Mouse (Mus musculus) C2C12 (cell line): ENCODE data around the gene Inpp5d. TPM values are rescaled to one million over a fixed set of nuclear protein-coding genes. Genes with fewer than 3 reads are reported as not detected.

Experiments
- H3K27me3 ChIP-seq: one replicate; pipeline ENCODE4 v1.6.1; 2011; ENCODE audit not compliant: control insufficient read depth, insufficient read depth, insufficient read length
- H3K36me3 ChIP-seq: one replicate; pipeline ENCODE4 v1.6.1; 2011; ENCODE audit not compliant: control insufficient read depth, insufficient read depth
- H3K4me3 ChIP-seq: one replicate; pipeline ENCODE4 v1.5.1; 2011; ENCODE audit warnings: mild to moderate bottlenecking, control low read depth; ENCODE audit not compliant: poor library complexity, insufficient read depth, severe bottlenecking
- H3K79me2 ChIP-seq: one replicate; pipeline ENCODE4 v1.6.1; 2011; ENCODE audit not compliant: control insufficient read depth, insufficient read depth
- H3K79me3 ChIP-seq: one replicate; pipeline ENCODE4 v1.6.1; 2011; ENCODE audit warnings: low read depth, control low read depth
- H3ac ChIP-seq: one replicate; pipeline ENCODE3; 2011; ENCODE audit warnings: low read depth; ENCODE audit not compliant: control insufficient read depth, insufficient read length
- CEBPB ChIP-seq: IDR thresholded peaks from one replicate; pipeline ENCODE4 v1.6.1; 2011; ENCODE audit warnings: low read depth, mild to moderate bottlenecking, control low read depth, moderate library complexity
- CTCF ChIP-seq: IDR thresholded peaks from one replicate; pipeline ENCODE4 v1.5.1; 2011; ENCODE audit not compliant: control insufficient read depth, insufficient read depth, insufficient read length
- FOSL1 ChIP-seq: IDR thresholded peaks from one replicate; pipeline ENCODE4 v1.8.0; 2011; ENCODE audit warnings: mild to moderate bottlenecking, low read length; ENCODE audit not compliant: poor library complexity, insufficient read depth, severe bottlenecking
- MAX ChIP-seq: IDR thresholded peaks from one replicate; pipeline ENCODE4 v1.6.1; 2011; ENCODE audit warnings: mild to moderate bottlenecking, control low read depth
- MYOD1 ChIP-seq: IDR thresholded peaks from one replicate; pipeline ENCODE4 v1.6.1; 2011; ENCODE audit warnings: low read depth; ENCODE audit not compliant: control insufficient read depth, insufficient read length
- MYOG ChIP-seq: IDR thresholded peaks from one replicate; pipeline ENCODE4 v1.6.1; 2011; ENCODE audit not compliant: control insufficient read depth, insufficient read length; ENCODE audit errors: extremely low read depth
- USF1 ChIP-seq: IDR thresholded peaks from one replicate; pipeline ENCODE4 v1.6.1; 2011; ENCODE audit warnings: low read depth, mild to moderate bottlenecking, control low read depth, moderate library complexity
- polyA plus RNA-seq: library from polyadenylated mRNA; unstranded; fragments of >200 nt; fragmentation: generic; extraction: Trizol; gene quantifications from one replicate; pipeline ENCODE4 v1.2.1, GENCODE M21; 2012; ENCODE audit warnings: missing spikeins

Inpp5d gene
- polyA plus RNA-seq, 1 experiment = 0.06 TPM

- Histone ChIP-seq H3K79me3 (peaks cover 35% of the 10 kb centered on the region), H3K79me2 (peaks cover 44% of the 10 kb centered on the region), H3ac (peak within 1 kb of the TSS; percentile 99), H3K27me3 (no peaks in the 10 kb centered on the region), H3K4me3 (peak within 1 kb of the TSS; percentile 95), H3K36me3 (peaks cover 28% of the 10 kb centered on the region)
- TF ChIP-seq FOSL1 = no peak
- no peak for TF ChIP-seq USF1
- peak; percentile 47 for TF ChIP-seq CTCF
- TF ChIP-seq CEBPB = peak; percentile 76
- no peak for TF ChIP-seq MYOD1
- TF ChIP-seq MYOG = no peak
- no peak for TF ChIP-seq MAX
These were observed 135.7 kb downstream of the Inpp5d start, which contains the start of gene Atg16l1 for GRCm38 (mm10) chr1:87755641-87756470. Atg16l1 (plus strand) TSS chr1:87755870.

DNA sequence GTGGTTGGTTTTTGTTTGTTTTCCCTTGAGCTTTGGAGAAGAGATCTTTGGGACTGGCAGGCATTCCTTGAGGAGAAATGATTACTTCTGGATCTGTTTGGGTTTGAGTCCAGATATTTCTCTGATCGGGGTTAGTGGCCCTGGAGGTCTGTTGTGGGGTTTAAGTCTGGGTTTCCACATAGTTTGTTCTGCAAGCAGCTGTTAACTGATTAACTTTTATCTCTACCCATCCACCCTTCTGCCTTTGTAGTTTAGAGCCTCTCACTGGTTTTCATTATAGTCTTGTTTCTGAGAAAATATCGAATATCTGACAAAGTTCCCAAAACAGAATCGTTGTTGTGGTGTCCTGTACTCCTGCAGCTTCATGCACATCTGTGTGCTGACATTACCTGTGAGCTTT, 143.7 kb downstream of the Inpp5d start:
- H3K79me3 ChIP-seq = peaks cover 10% of the 10 kb centered on the region
- H3K36me3 ChIP-seq = peaks cover 93% of the 10 kb centered on the region
- peaks cover 15% of the 10 kb centered on the region for H3K79me2 ChIP-seq
- no peak for TF ChIP-seq MYOG
- H3ac ChIP-seq = no peak overlapping the region
- no peak overlapping the region for H3K4me3 ChIP-seq
- no peaks in the 10 kb centered on the region for H3K27me3 ChIP-seq

DNA sequence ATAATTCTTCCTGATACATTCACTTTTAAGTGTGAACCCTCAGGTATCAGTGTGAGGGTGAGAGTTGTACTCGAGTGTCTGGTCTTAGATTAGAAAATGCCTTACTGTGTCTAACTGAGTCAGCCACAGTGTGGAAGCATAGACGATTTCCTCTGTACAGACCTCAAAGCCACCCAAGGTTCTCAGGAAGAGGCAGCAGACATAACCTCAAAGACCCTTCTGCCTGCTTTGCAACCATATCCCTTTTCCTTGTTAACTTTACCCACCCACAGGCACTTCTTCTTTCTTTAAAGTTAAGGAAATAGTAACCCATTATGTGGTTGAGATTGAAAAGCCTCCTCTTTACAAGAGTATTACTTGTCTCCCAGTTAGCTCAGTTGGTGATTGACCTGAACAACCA, 145.6 kb downstream of the Inpp5d start:
- Histone ChIP-seq H3K27me3 (no peaks in the 10 kb centered on the region), H3K36me3 (peaks cover 89% of the 10 kb centered on the region), H3K4me3 (no peak overlapping the region), H3K79me3 (peaks cover 3% of the 10 kb centered on the region), H3K79me2 (no peaks in the 10 kb centered on the region), H3ac (no peak overlapping the region)
- TF ChIP-seq USF1 = no peak
- no peak for TF ChIP-seq CTCF
- TF ChIP-seq MYOG = no peak
- TF ChIP-seq MAX = no peak
- no peak for TF ChIP-seq FOSL1
- no peak for TF ChIP-seq CEBPB
- no peak for TF ChIP-seq MYOD1

GRCm38 (mm10) chr1:87766233-87766632, 146.1 kb downstream of the Inpp5d start:
- Histone ChIP-seq H3K79me2 (no peaks in the 10 kb centered on the region), H3ac (no peak overlapping the region), H3K36me3 (peaks cover 89% of the 10 kb centered on the region), H3K4me3 (no peak overlapping the region), H3K79me3 (peaks cover 3% of the 10 kb centered on the region), H3K27me3 (no peaks in the 10 kb centered on the region)
- TF ChIP-seq CTCF (peak; percentile 53), MYOD1 (no peak)

DNA sequence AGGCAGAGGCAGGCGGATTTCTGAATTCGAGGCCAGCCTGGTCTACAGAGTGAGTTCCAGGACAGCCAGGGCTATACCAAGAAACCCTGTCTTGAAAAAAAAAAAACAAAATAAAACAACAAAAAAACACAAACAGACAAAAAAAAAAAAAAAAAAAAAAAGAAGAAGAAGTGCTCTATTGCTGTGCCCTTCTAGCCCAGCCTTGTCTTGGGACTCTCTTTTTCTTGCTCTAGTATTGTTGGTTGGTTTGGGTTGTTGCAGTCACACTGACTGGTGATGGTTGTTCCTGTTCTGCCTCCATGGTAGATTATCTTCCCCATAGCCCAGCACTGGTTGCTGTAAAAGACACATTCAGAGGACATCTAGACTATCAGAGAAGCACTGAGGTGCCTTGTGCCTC, 149.2 kb downstream of the Inpp5d start:
- Histone ChIP-seq H3K79me3 (no peaks in the 10 kb centered on the region), H3K36me3 (peaks cover 91% of the 10 kb centered on the region), H3K4me3 (no peak overlapping the region), H3K27me3 (no peaks in the 10 kb centered on the region), H3K79me2 (no peaks in the 10 kb centered on the region), H3ac (no peak overlapping the region)
- TF ChIP-seq FOSL1 (no peak), CEBPB (no peak), MYOG (no peak), USF1 (no peak), CTCF (no peak), MAX (no peak), MYOD1 (no peak)

Other genes starting within 250 kb of the Inpp5d start
- 0.13 TPM for gene Kcnj13, start 225.6 kb upstream of the Inpp5d start, polyA plus RNA-seq
- not detected for gene Snorc, start 150.0 kb upstream of the Inpp5d start, polyA plus RNA-seq
- gene Neu2, start 110.4 kb upstream of the Inpp5d start, polyA plus RNA-seq = not detected
- 15.6 TPM for gene Ngef, start 46.4 kb upstream of the Inpp5d start, polyA plus RNA-seq
- gene Atg16l1, start 135.6 kb downstream of the Inpp5d start, polyA plus RNA-seq = 20.1 TPM
- gene Sag, start 183.4 kb downstream of the Inpp5d start, polyA plus RNA-seq = 0.68 TPM
- gene Dgkd, start 233.0 kb downstream of the Inpp5d start, polyA plus RNA-seq = 20.4 TPM